Mouse (Mus musculus) C2C12 (cell line): ENCODE measurements at regions not wholly inside any gene's neighbourhood (a gene's known extent, or its start where the extent isn't known, plus 50 kb on each side); places are given as distances from the start of the nearest gene placed in this dataset.

Source experiments
- H3K27me3 ChIP-seq: one replicate; pipeline ENCODE4 v1.6.1; 2011; ENCODE audit not compliant: control insufficient read depth, insufficient read depth, insufficient read length
- H3K36me3 ChIP-seq: one replicate; pipeline ENCODE4 v1.6.1; 2011; ENCODE audit not compliant: control insufficient read depth, insufficient read depth
- H3K4me3 ChIP-seq: one replicate; pipeline ENCODE4 v1.5.1; 2011; ENCODE audit warnings: mild to moderate bottlenecking, control low read depth; ENCODE audit not compliant: poor library complexity, insufficient read depth, severe bottlenecking
- H3K79me2 ChIP-seq: one replicate; pipeline ENCODE4 v1.6.1; 2011; ENCODE audit not compliant: control insufficient read depth, insufficient read depth
- H3K79me3 ChIP-seq: one replicate; pipeline ENCODE4 v1.6.1; 2011; ENCODE audit warnings: low read depth, control low read depth
- H3ac ChIP-seq: one replicate; pipeline ENCODE3; 2011; ENCODE audit warnings: low read depth; ENCODE audit not compliant: control insufficient read depth, insufficient read length
- CEBPB ChIP-seq: IDR thresholded peaks from one replicate; pipeline ENCODE4 v1.6.1; 2011; ENCODE audit warnings: low read depth, mild to moderate bottlenecking, control low read depth, moderate library complexity
- CTCF ChIP-seq: IDR thresholded peaks from one replicate; pipeline ENCODE4 v1.5.1; 2011; ENCODE audit not compliant: control insufficient read depth, insufficient read depth, insufficient read length
- FOSL1 ChIP-seq: IDR thresholded peaks from one replicate; pipeline ENCODE4 v1.8.0; 2011; ENCODE audit warnings: mild to moderate bottlenecking, low read length; ENCODE audit not compliant: poor library complexity, insufficient read depth, severe bottlenecking
- MAX ChIP-seq: IDR thresholded peaks from one replicate; pipeline ENCODE4 v1.6.1; 2011; ENCODE audit warnings: mild to moderate bottlenecking, control low read depth
- MYOD1 ChIP-seq: IDR thresholded peaks from one replicate; pipeline ENCODE4 v1.6.1; 2011; ENCODE audit warnings: low read depth; ENCODE audit not compliant: control insufficient read depth, insufficient read length
- MYOG ChIP-seq: IDR thresholded peaks from one replicate; pipeline ENCODE4 v1.6.1; 2011; ENCODE audit not compliant: control insufficient read depth, insufficient read length; ENCODE audit errors: extremely low read depth
- USF1 ChIP-seq: IDR thresholded peaks from one replicate; pipeline ENCODE4 v1.6.1; 2011; ENCODE audit warnings: low read depth, mild to moderate bottlenecking, control low read depth, moderate library complexity

DNA sequence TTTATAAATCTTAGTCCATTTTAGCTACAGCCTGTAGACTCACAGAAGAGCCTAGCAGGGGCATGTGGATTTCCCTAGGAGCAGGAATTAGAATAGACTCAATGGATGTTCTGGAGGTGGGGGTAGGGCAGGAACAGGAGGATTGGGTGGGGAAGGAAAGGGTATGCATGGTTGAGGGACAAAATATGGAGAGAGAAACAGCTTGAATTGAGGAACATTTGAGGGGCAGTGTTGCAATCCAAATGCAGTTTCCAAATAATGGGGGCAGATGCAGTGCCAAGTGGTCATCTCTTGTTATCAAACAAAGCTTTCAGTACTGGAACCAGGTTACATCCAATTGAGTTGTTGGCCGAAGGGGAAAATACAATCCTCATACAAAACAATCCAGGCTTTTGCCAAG lies 332.4 kb downstream of the Tex13c3 start:
- no peak overlapping the region for H3ac ChIP-seq

GRCm38 (mm10) chrX:19148251-19148650 lies 332.9 kb downstream of the Tex13c3 start:
- no peak for TF ChIP-seq MYOG
- no peak for TF ChIP-seq MYOD1
- no peak for TF ChIP-seq MAX
- TF ChIP-seq FOSL1, result no peak
- no peak for TF ChIP-seq USF1
- no peak for TF ChIP-seq CEBPB
- TF ChIP-seq CTCF, result no peak
- Histone ChIP-seq H3K79me3 (peaks cover 50% of the 10 kb centered on the region), H3K27me3 (no peaks in the 10 kb centered on the region), H3K79me2 (peaks cover 64% of the 10 kb centered on the region), H3ac (no peak overlapping the region), H3K36me3 (peaks cover 92% of the 10 kb centered on the region), H3K4me3 (no peak overlapping the region)

More for the DNA sequence above, 332.4 kb downstream of the Tex13c3 start:
- no peak for TF ChIP-seq CTCF
- no peak for TF ChIP-seq MAX
- TF ChIP-seq FOSL1, result no peak
- TF ChIP-seq CEBPB, result no peak
- no peak for TF ChIP-seq USF1
- no peak for TF ChIP-seq MYOG
- TF ChIP-seq MYOD1, result no peak
- peaks cover 92% of the 10 kb centered on the region for H3K36me3 ChIP-seq
- peaks cover 68% of the 10 kb centered on the region for H3K79me2 ChIP-seq
- peaks cover 55% of the 10 kb centered on the region for H3K79me3 ChIP-seq
- no peak overlapping the region for H3K4me3 ChIP-seq
- no peaks in the 10 kb centered on the region for H3K27me3 ChIP-seq

GRCm38 (mm10) chrX:19112753-19113152 lies 368.4 kb downstream of the Tex13c3 start:
- no peaks in the 10 kb centered on the region for H3K36me3 ChIP-seq
- H3K27me3 ChIP-seq, result no peaks in the 10 kb centered on the region
- TF ChIP-seq USF1 (no peak), MAX (no peak), FOSL1 (no peak), MYOD1 (no peak), CEBPB (no peak), CTCF (no peak), MYOG (no peak)
- no peak overlapping the region for H3ac ChIP-seq
- no peaks in the 10 kb centered on the region for H3K79me2 ChIP-seq
- no peak overlapping the region for H3K4me3 ChIP-seq
- no peaks in the 10 kb centered on the region for H3K79me3 ChIP-seq

DNA sequence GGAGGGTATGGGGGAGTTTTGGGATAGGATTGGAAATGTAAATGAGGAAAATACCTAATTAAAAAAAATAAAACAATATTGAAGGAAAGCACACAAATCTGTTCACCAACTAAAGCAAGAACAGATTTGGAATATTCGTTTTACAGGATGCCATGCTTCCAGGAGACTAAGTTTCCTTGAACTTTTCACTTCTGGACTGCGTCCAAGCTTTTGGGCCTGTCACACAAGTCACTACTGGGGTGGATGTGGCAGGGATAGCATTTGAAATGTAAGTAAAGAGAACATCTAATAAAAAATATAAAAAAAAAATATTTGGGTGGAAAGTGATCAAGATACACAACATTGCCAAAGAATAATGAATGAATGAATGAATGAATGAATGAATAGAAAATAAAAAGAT lies 378.2 kb downstream of the Tex13c3 start:
- Histone ChIP-seq H3K79me3 (no peaks in the 10 kb centered on the region), H3K36me3 (no peaks in the 10 kb centered on the region), H3K4me3 (no peak overlapping the region), H3ac (no peak overlapping the region), H3K27me3 (no peaks in the 10 kb centered on the region), H3K79me2 (no peaks in the 10 kb centered on the region)
- TF ChIP-seq CEBPB (no peak), USF1 (no peak), MYOG (no peak), CTCF (no peak), FOSL1 (no peak), MAX (no peak)

GRCm38 (mm10) chrX:19095960-19096359 lies 385.2 kb downstream of the Tex13c3 start:
- Histone ChIP-seq H3K36me3 (no peaks in the 10 kb centered on the region), H3K79me2 (no peaks in the 10 kb centered on the region), H3ac (no peak overlapping the region), H3K4me3 (no peak overlapping the region), H3K27me3 (no peaks in the 10 kb centered on the region), H3K79me3 (no peaks in the 10 kb centered on the region)
- TF ChIP-seq MYOG (no peak), FOSL1 (no peak), CTCF (no peak), CEBPB (no peak), USF1 (no peak), MAX (no peak), MYOD1 (no peak)

- no peaks in the 10 kb centered on the region for H3K79me2 ChIP-seq
- TF ChIP-seq MYOG, result no peak
- no peak for TF ChIP-seq USF1
- no peak for TF ChIP-seq FOSL1
- no peak for TF ChIP-seq MAX
- TF ChIP-seq MYOD1, result no peak
- TF ChIP-seq CTCF, result no peak
- TF ChIP-seq CEBPB, result no peak
- no peaks in the 10 kb centered on the region for H3K36me3 ChIP-seq
- H3K27me3 ChIP-seq, result no peaks in the 10 kb centered on the region
- no peak overlapping the region for H3K4me3 ChIP-seq
- no peaks in the 10 kb centered on the region for H3K79me3 ChIP-seq
- no peak overlapping the region for H3ac ChIP-seq
These were observed 396.7 kb downstream of the Tex13c3 start for GRCm38 (mm10) chrX:19084435-19084834.
